Mouse (Mus musculus): ENCODE data around the gene Tgoln1. TPM values are rescaled to one million over a fixed set of nuclear protein-coding genes. Genes with fewer than 3 reads are reported as not detected.

The Tgoln1 gene
- polyA plus RNA-seq (2012), result 0.10 and 0.11 TPM in 2 replicates

DNA sequence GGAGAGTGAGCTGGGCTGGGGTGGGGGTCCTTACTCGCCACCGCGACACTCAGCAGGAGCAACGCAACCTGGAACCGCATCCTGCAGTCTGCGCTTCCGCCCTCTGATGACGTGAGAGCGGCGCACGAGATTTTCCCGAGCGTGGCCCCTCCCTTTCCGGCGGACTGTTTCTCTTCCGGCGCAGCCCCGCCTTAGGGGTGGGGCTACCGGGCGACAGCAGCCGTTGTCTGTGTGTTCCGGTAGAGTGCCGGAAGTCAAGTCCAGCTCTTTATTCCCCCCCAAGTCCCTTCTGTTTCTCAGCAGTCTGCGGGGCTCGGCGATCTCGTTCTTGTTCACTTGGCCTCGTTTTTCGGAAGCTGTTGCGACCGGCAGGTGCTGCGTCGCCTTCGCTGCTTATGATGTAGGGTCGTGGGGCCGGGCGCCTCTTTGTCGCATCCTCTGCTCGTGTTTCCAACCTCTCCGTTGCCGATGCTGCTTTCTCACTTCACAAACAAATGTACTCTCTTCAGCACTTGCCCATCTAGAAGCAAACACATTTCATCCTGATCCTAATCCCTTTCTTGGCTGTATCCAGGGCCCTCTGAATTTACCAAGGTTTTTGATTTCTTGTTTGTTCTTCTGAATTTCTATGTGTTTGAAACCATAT is at the start of gene Tgoln1:
Tgoln1 (minus strand) TSS at position 358 of the 646 bp plus-strand sequence.
- 0 out of 2 replicates have a peak, but pooled peaks cover 2% of the 10 kb centered on the region for H3K27me3 ChIP-seq (ENCODE audit: control insufficient read depth)
- H3K4me3 ChIP-seq (replicated peaks), result peak within 1 kb of the TSS; percentile 85
- no peaks in the 10 kb centered on the region for H3K9me3 ChIP-seq (ENCODE audit: control insufficient read depth, low read length)
- TF ChIP-seq TAL1 (IDR thresholded peaks at IDR 0.05; ENCODE audit: low read length) (no peak), GATA1 (IDR thresholded peaks at IDR 0.05; ENCODE audit: low read length) (no peak)
- H3K36me3 ChIP-seq (ENCODE audit: control insufficient read depth), result peaks cover 25% of the 10 kb centered on the region
- H3K4me1 ChIP-seq (ENCODE audit: control insufficient read depth), result peaks cover 38% of the 10 kb centered on the region

DNA sequence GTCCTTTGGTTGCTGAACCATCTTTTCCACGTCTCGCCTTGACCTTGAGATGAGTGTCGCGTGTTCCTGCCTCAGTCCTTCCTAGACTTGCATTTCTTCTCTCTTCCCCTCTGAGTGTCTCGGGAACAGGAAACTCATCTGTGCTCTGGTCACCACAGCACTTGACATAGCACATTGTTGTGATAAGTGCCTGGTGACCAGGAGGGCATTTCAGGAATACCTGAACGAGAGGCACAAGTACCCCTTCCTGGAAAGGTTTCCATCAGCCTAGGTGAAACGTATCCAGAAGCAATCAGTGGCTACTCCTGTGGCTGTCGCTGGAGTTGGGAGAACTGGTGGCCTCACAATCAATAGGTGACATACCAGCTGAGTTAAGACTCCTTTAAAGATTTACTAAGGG is 47.5 kb upstream of the Tgoln1 start:
- H3K4me1 ChIP-seq (ENCODE audit: control insufficient read depth), result no peaks in the 10 kb centered on the region
- H3K9me3 ChIP-seq (ENCODE audit: control insufficient read depth, low read length), result no peaks in the 10 kb centered on the region
- H3K4me3 ChIP-seq (replicated peaks), result no peak overlapping the region
- no peaks in the 10 kb centered on the region; the same call in 1 of the 2 replicates for H3K27me3 ChIP-seq (ENCODE audit: control insufficient read depth)
- no peak for TF ChIP-seq TAL1 (IDR thresholded peaks at IDR 0.05; ENCODE audit: low read length)
- no peaks in the 10 kb centered on the region for H3K36me3 ChIP-seq (ENCODE audit: control insufficient read depth)

GRCm38 (mm10) chr6:72663000-72663399 is 46.2 kb upstream of the Tgoln1 start:
- Histone ChIP-seq H3K4me3 (replicated peaks) (no peak overlapping the region), H3K9me3 (ENCODE audit: control insufficient read depth, low read length) (no peaks in the 10 kb centered on the region), H3K36me3 (ENCODE audit: control insufficient read depth) (no peaks in the 10 kb centered on the region), H3K27me3 (ENCODE audit: control insufficient read depth) (no peaks in the 10 kb centered on the region; the same call in 1 of the 2 replicates), H3K4me1 (ENCODE audit: control insufficient read depth) (no peaks in the 10 kb centered on the region)
- TF ChIP-seq TAL1 (IDR thresholded peaks at IDR 0.05; ENCODE audit: low read length) (no peak), GATA1 (IDR thresholded peaks at IDR 0.05; ENCODE audit: low read length) (no peak)

DNA sequence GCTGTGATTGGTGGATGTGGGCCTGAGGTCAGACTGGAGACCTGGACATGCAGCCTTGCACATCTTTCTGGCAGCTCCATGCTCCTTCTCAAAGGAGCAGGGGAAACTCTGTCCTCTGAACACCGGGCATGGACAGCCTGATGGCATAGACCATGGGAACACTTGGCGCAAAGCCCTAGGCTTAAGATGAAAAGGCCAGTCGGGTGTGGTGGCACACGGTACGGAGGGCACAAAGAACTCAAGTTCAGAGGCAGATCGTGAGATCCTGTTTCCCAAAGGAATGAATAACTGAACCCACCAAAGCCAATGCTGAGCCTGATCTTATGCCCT is 43.6 kb upstream of the Tgoln1 start:
- TF ChIP-seq TAL1 (IDR thresholded peaks at IDR 0.05; ENCODE audit: low read length) (no peak), GATA1 (IDR thresholded peaks at IDR 0.05; ENCODE audit: low read length) (no peak)

DNA sequence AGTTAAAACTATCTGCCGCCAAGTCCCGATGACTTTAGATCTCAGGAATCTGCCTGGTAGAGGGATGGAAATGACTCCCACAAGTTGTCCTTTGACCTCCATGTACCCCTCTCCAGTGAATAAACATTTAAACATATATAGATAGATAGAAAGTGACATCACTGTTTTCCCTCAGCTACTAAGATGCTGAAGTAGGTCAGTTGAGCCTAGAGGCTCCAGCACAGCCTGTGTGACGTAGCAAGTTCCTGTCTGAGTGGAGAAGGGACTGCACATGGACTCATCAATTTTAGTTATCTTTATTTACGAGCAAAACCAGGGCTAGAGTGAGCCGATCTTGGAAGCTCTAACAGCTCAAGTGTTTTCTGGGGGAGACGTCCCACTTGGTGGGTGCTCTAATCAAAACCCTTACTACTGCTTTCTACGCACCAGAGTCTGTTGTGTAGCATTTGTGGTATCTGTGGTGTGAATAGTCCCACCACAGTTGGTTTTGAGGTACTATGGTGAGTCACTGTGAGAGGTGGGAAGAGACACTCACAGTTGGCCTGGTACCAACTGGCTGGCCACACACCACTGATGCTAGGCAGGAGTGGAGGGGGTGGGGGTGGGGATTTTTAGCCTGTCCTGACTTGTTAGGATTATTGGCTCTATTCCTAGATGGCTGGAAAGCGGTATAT is 43.1 kb upstream of the Tgoln1 start:
- TF ChIP-seq TAL1 (IDR thresholded peaks at IDR 0.05; ENCODE audit: low read length), result no peak
- no peak for TF ChIP-seq GATA1 (IDR thresholded peaks at IDR 0.05; ENCODE audit: low read length)
- no peak overlapping the region for H3K4me3 ChIP-seq (replicated peaks)
- no peaks in the 10 kb centered on the region for H3K36me3 ChIP-seq (ENCODE audit: control insufficient read depth)
- no peaks in the 10 kb centered on the region for H3K9me3 ChIP-seq (ENCODE audit: control insufficient read depth, low read length)
- H3K27me3 ChIP-seq (ENCODE audit: control insufficient read depth), result no peaks in the 10 kb centered on the region; the same call in 1 of the 2 replicates
- H3K4me1 ChIP-seq (ENCODE audit: control insufficient read depth), result no peaks in the 10 kb centered on the region

More for the DNA sequence above, 43.6 kb upstream of the Tgoln1 start:
- no peaks in the 10 kb centered on the region for H3K36me3 ChIP-seq (ENCODE audit: control insufficient read depth)
- H3K27me3 ChIP-seq (ENCODE audit: control insufficient read depth), result no peaks in the 10 kb centered on the region; the same call in 1 of the 2 replicates
- H3K4me3 ChIP-seq (replicated peaks), result no peak overlapping the region
- H3K9me3 ChIP-seq (ENCODE audit: control insufficient read depth, low read length), result no peaks in the 10 kb centered on the region
- H3K4me1 ChIP-seq (ENCODE audit: control insufficient read depth), result no peaks in the 10 kb centered on the region

DNA sequence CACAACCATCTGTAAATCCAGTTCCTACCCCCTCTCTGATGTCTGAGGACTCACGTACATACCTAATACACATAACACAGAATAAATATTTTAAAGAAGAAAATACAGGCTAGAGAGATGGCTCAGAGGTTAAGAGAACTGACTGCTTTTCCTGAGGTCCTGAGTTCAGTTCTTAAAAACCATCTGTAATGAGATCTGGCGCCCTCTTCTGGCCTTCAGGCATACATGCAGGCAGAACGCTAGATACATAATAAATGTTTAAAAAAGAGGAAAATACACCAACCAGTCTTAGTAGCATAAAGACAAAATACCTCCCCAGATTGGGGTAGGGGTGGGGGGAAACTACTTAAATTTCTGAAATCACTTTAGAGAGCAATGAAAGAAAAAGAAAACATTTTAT is 41.2 kb upstream of the Tgoln1 start:
- Histone ChIP-seq H3K27me3 (ENCODE audit: control insufficient read depth) (no peaks in the 10 kb centered on the region), H3K4me1 (ENCODE audit: control insufficient read depth) (no peaks in the 10 kb centered on the region), H3K36me3 (ENCODE audit: control insufficient read depth) (no peaks in the 10 kb centered on the region), H3K9me3 (ENCODE audit: control insufficient read depth, low read length) (no peaks in the 10 kb centered on the region), H3K4me3 (replicated peaks) (no peak overlapping the region)
- TF ChIP-seq GATA1 (IDR thresholded peaks at IDR 0.05; ENCODE audit: low read length), result no peak
- no peak for TF ChIP-seq TAL1 (IDR thresholded peaks at IDR 0.05; ENCODE audit: low read length)

- no peak overlapping the region for H3K4me3 ChIP-seq (replicated peaks)
- H3K4me1 ChIP-seq (ENCODE audit: control insufficient read depth), result no peaks in the 10 kb centered on the region
- no peak for TF ChIP-seq TAL1 (IDR thresholded peaks at IDR 0.05; ENCODE audit: low read length)
- no peak for TF ChIP-seq GATA1 (IDR thresholded peaks at IDR 0.05; ENCODE audit: low read length)
These were observed 39.2 kb upstream of the Tgoln1 start for GRCm38 (mm10) chr6:72656053-72656442.

GRCm38 (mm10) chr6:72655309-72656052 is 38.7 kb upstream of the Tgoln1 start:
- TF ChIP-seq TAL1 (IDR thresholded peaks at IDR 0.05; ENCODE audit: low read length) (no peak), GATA1 (IDR thresholded peaks at IDR 0.05; ENCODE audit: low read length) (no peak)
- no peaks in the 10 kb centered on the region for H3K36me3 ChIP-seq (ENCODE audit: control insufficient read depth)
- H3K4me1 ChIP-seq (ENCODE audit: control insufficient read depth), result no peaks in the 10 kb centered on the region
- no peaks in the 10 kb centered on the region for H3K27me3 ChIP-seq (ENCODE audit: control insufficient read depth)
- no peak overlapping the region for H3K4me3 ChIP-seq (replicated peaks)
- H3K9me3 ChIP-seq (ENCODE audit: control insufficient read depth, low read length), result no peaks in the 10 kb centered on the region

More at GRCm38 (mm10) chr6:72656053-72656442, 39.2 kb upstream of the Tgoln1 start:
- Histone ChIP-seq H3K36me3 (ENCODE audit: control insufficient read depth) (no peaks in the 10 kb centered on the region), H3K27me3 (ENCODE audit: control insufficient read depth) (no peaks in the 10 kb centered on the region), H3K9me3 (ENCODE audit: control insufficient read depth, low read length) (no peaks in the 10 kb centered on the region)

GRCm38 (mm10) chr6:72654355-72654754 is 37.6 kb upstream of the Tgoln1 start:
- Histone ChIP-seq H3K27me3 (ENCODE audit: control insufficient read depth) (no peaks in the 10 kb centered on the region), H3K4me1 (ENCODE audit: control insufficient read depth) (no peaks in the 10 kb centered on the region), H3K36me3 (ENCODE audit: control insufficient read depth) (no peaks in the 10 kb centered on the region), H3K9me3 (ENCODE audit: control insufficient read depth, low read length) (no peaks in the 10 kb centered on the region), H3K4me3 (replicated peaks) (no peak overlapping the region)
- no peak for TF ChIP-seq TAL1 (IDR thresholded peaks at IDR 0.05; ENCODE audit: low read length)
- no peak for TF ChIP-seq GATA1 (IDR thresholded peaks at IDR 0.05; ENCODE audit: low read length)
